Mouse (Mus musculus) mouse trophoblast stem cell (cell line): ENCODE data around the gene Sco1.

Source experiments
- in situ Hi-C, 2 experiments: fragments of 300-500 bp; cut with MseI, MboI; formaldehyde crosslinking; loops; 2 replicates in 1 of 2; 3 replicates in 1 of 2; pipeline ENCODE4 v1.15.1; 2025

Gene Sco1

DNA sequence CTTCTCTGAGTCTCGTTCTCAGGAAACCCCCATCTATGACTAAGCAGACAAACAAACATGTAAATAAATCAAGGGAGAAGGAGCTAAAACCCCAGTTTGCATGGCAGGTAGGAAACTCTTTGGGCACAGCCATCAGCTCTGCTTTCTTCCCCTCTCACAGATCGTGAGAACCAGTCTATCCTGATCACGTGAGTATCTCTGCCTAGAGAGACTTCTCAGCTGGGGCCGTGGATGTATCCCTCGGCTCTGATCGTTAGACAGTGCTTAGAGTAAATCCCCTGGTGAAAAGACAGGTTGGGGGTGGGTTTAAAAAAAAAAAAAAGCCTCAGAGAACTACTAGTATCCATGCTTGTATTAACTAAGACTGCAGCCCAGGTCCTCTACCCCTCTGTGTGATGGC is 30.8 kb downstream of the Sco1 start:
- in situ Hi-C loops = loop anchor here (5.0 kb wide), 2 partner anchors 51 to 56 kb away; partner anchors contain the start of gene Tmem220 (in 1 of the 2)

DNA sequence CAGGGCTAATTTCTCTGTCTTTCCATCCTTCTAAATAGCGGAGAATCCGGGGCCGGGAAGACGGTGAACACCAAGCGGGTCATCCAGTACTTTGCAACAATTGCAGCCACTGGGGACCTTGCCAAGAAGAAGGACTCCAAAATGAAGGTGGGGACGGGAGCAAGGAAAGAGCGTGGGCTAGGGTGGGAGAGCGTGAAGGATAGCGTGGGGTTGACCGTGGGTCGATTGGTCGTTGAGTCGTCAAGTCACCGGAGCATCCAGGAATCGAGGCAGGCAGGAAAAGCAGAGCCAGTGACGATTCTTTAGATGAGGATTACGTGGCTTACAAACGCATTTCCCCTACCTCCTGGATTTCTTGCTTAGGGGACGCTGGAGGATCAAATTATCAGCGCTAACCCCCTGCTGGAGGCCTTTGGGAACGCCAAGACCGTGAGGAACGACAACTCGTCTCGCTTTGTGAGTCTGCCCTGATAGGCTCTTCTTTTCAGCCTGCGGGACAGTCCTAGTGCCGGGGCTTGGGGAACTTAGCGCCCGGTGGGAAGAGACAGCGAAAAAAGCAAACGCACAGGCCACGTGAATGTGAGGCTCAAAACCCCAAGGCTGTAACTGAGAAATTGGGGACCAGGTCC is 31.4 kb downstream of the Sco1 start:
- in situ Hi-C loops = loop anchor here (5.0 kb wide), 2 partner anchors 52 to 57 kb away; partner anchors contain the start of gene Tmem220 (in 1 of the 2)

DNA sequence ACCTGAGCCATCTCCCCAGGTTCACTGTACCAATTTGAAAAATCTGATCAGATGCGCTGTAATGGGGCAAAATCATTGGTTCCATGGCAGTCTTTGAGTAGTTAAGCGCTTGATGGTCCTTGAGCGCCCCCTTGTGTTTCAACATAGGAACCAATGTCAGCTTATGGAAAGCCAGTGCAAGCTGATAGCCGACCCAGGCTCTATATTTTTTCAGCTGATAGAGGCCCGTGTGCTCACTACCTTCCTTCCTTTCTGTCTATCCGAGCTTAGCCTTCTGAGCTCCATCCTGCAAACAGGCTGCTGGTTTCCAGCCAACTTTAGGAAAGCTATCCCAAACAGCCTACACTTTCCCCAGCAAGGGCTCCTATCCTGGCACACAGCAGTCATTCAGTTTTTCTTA is 33.0 kb downstream of the Sco1 start:
- in situ Hi-C loops = no loop called here

DNA sequence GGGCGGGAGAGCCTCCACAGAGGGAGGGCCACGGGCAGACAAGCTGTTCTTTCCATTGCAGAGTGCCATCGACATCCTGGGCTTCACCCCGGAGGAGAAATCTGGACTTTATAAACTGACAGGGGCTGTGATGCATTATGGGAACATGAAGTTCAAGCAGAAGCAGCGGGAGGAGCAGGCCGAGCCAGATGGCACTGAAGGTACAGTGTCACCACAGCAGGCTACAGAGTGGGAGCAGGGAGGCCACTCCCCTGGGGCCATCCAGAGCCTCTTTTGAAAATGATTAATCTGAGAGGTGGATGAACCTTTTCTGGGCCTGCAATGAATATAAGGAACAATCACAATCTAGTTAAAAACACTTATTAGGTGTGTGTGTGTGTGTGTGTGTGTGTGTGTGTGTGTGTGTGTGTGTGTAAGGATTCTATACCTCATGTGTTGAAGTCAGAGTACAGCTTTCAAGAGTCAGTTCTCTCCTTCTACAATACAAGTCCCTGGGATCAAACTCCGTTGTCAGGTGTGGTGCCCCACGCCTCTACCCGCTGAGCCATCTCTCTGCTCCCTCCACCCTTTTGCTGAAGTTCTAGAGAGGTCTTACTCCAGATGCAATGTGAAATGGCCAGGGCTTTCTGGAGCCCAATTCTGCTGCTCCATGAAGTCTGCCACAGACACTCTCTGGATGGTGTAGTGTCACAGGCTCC is 34.1 kb downstream of the Sco1 start:
- in situ Hi-C loops = no loop called here

DNA sequence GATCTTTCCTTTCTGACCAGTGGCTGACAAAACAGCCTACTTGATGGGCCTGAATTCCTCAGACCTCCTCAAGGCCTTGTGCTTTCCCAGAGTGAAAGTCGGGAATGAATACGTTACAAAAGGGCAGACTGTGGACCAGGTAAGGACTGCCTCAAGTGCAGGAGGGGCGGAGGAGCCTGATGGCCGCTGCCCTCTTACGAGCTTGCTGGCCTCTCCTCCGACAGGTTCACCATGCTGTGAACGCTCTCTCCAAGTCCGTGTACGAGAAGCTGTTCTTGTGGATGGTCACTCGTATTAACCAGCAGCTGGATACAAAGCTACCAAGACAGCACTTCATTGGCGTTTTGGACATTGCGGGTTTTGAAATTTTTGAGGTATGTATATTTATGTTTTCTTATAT is 34.8 kb downstream of the Sco1 start:
- in situ Hi-C loops = no loop called here

DNA sequence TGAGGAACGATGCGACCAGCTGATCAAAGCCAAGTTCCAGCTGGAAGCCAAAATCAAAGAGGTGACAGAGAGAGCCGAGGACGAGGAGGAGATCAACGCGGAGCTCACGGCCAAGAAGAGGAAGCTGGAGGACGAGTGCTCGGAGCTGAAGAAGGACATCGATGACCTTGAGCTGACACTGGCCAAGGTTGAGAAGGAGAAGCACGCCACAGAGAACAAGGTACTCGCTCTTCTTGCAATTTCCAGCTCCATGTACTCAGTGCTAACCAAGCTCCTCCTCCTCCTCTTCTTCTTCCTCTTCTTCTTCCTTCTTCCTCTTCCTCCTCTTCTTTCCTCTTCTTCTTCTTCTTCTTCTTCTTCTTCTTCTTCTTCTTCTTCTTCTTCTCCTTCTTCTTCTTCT is 39.9 kb downstream of the Sco1 start:
- in situ Hi-C loops = loop anchor here (10.0 kb wide), 1 partner anchor 188 kb away; no protein-coding TSS in a partner anchor

DNA sequence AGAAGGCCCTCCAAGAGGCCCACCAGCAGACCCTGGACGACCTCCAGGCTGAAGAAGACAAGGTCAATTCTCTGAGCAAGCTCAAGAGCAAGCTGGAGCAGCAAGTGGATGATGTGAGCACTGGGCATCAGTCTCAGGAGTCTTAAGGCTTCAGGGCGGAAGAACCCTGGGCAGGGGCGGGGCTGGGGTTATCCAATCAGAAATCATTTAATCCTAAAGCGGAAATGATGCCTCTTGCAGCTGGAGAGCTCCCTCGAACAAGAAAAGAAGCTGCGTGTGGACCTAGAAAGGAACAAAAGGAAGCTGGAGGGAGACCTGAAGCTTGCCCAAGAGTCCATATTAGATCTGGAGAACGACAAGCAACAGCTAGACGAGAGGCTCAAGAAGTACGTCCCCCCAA is 40.7 kb downstream of the Sco1 start:
- in situ Hi-C loops = loop anchor here (10.0 kb wide), 1 partner anchor 188 kb away; no protein-coding TSS in a partner anchor

DNA sequence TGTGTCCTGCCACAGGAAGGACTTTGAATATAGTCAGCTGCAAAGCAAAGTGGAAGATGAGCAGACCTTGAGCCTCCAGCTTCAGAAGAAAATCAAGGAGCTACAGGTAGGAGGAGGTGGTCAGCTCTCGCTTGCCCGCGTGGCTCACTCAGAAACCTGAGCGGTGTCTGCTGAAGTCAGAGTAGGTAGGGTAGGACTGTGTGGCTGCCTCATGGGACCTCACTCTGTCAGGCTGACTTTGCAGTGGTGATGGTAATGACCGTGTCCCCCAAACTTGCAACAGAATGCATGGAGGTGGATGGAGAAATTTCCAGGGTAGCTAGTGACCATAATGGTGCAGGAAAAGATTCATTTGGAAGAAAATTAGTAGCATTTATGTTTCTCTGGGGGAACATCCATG is 41.2 kb downstream of the Sco1 start:
- in situ Hi-C loops = loop anchor here (10.0 kb wide), 1 partner anchor 189 kb away; no protein-coding TSS in a partner anchor

DNA sequence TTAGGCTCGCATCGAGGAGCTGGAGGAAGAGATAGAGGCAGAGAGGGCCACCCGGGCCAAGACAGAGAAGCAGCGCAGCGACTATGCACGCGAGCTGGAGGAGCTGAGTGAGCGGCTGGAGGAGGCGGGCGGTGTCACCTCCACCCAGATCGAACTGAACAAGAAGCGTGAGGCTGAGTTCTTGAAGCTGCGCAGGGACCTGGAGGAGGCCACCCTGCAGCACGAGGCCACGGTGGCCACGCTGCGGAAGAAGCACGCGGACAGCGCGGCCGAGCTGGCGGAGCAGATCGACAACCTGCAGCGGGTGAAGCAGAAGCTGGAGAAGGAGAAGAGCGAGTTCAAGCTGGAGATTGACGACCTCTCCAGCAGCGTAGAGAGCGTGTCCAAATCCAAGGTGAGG is 42.0 kb downstream of the Sco1 start:
- in situ Hi-C loops = loop anchor here (10.0 kb wide), 1 partner anchor 190 kb away; no protein-coding TSS in a partner anchor

DNA sequence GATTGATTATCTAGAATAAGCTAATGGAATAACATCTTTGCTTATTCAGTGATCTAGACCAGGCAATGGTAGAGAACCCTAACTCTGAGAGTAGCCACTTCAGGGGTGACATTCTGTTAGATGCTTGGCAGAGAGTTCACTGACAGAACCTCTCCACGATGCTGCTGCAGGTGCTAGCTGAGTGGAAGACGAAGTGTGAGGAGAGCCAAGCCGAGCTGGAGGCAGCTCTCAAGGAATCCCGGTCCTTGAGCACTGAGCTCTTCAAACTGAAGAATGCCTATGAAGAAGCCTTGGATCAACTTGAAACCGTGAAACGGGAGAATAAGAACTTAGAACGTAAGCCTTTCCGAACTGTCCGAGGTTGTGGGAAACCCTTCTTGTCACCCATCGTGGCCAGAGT is 45.2 kb downstream of the Sco1 start:
- in situ Hi-C loops = loop anchor here (10.0 kb wide), 1 partner anchor 193 kb away; no protein-coding TSS in a partner anchor

DNA sequence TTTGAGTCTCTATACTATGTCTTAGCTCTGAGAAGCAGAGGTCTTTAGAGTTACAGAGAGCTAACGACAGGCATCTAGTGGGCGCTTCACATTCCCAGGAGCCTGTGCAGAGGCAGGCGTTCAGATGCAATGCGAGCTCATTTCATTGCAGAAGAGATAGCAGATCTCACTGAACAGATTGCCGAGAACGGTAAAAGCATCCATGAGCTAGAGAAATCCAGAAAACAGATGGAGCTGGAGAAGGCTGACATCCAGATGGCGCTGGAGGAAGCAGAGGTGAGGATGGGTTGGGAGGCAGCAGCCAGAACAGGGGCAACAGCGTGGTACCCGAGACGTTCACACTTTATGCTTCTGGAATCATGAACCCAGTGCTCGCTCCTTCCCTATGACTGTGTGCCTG is 46.0 kb downstream of the Sco1 start:
- in situ Hi-C loops = loop anchor here (10.0 kb wide), 1 partner anchor 194 kb away; no protein-coding TSS in a partner anchor

DNA sequence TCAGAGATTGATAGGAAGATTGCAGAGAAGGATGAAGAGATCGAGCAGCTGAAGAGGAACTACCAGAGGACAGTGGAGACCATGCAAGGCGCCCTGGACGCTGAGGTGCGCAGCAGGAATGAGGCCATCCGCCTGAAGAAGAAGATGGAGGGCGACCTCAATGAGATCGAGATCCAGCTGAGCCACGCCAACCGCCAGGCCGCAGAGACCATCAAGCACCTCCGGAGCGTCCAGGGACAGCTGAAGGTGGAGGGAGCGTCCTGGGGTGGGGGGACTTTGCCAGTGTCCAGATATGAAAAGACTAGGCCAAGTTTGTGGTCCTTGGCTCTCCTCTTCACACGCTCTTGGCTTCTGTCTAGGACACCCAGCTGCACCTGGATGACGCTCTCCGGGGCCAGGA is 46.8 kb downstream of the Sco1 start:
- in situ Hi-C loops = loop anchor here (10.0 kb wide), 1 partner anchor 194 kb away; no protein-coding TSS in a partner anchor

DNA sequence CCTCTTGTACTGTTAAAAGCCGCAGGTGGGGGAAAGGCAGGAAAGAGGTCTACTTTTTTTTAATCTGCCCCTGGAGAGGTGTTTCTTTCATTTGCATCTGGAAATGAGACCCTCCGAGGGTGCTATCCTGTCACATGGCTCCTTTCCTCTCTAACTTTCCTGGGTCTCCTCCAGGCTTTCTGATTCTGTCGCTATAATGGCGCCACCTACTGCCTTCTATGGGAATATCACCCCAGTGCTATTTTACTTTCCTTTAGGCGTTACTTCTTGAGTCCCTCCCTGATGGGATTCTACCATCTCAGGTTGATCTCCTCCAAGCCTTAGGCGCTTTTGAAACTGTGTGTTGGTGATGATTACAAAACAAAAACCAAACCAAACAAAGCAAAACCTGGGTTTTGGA is 47.7 kb downstream of the Sco1 start:
- in situ Hi-C loops = loop anchor here in 1 of 2 experiments (25.0 kb wide), 1 partner anchor 537 kb away; no protein-coding TSS in a partner anchor

DNA sequence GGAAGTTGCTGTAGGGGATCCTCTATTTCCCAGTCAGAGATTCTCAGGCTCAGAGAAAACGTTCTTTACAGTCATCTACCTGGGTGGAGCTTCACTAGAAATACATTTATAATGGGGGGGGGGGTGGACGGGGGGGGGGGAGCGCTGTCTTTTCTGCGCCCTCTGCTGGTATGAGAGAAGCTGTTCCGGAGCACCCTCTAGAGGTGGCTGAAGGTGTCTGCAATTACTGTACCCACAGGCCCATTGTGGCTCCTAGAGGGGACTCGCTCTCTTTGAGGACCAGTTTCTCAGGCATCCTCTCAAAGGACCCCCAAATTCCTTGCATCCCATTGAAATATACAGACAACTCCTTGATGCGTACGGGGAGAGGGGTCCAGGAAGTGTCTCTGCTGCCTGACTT is 49.2 kb downstream of the Sco1 start:
- in situ Hi-C loops = loop anchor here in 1 of 2 experiments (25.0 kb wide), 1 partner anchor 536 kb away; no protein-coding TSS in a partner anchor

DNA sequence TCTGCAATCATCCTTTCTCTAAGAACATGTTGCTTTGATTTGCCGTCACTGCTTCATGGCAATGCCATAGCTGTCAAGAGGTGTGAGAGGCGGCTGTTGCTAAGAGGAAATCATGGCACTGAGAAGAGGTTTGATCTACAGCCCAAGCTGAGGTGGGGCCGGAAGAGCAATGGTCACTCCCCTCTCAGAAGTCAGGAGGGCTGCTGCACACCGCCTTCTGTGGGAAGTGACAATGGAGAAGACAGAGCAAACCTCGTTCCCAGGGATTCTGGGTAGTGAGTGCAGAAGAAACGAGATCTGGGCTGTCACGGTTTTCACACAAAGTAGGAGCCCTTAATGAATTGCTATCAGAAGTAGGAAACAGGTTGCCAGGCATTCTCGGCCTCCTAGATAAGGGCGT is 50.8 kb downstream of the Sco1 start:
- in situ Hi-C loops = loop anchor here in 1 of 2 experiments (25.0 kb wide), 1 partner anchor 534 kb away; no protein-coding TSS in a partner anchor

DNA sequence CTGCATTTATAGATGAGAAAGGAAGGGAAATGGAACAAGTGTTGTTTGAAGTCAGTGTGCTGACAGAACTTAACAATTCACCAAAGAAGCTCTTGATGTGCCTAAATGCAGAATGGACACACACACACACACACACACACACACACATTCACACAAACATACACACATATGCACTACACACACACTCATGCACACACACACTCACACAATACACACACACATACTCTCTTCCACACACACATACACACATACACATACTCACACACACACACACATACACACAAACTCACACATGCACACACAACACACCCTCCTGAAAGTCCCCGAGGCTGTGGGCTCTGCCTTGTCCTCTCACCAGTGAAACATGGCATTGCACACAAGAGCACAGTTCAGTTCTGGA is 51.8 kb downstream of the Sco1 start:
- in situ Hi-C loops = loop anchor here in 1 of 2 experiments (25.0 kb wide), 1 partner anchor 533 kb away; no protein-coding TSS in a partner anchor

DNA sequence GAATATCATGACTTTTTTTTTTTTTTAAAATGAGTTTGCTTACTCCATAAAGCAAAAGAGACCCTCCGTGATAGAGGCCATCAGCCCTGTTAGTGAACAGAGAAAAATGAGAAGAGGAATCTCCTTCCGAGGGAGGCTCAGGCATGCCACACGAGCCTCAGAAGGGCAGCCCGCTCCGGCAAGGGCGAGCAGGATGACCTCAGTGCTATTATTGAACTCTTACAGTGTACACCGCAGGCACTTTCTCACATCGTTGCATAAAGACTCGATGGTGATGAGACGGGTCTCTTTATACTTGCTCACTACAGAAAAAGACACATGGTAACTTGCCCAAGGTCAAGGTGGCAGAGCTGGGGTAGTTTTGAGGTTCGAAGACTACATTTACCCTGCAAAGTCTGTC is 52.2 kb downstream of the Sco1 start:
- in situ Hi-C loops = loop anchor here in 1 of 2 experiments (25.0 kb wide), 1 partner anchor 533 kb away; no protein-coding TSS in a partner anchor

DNA sequence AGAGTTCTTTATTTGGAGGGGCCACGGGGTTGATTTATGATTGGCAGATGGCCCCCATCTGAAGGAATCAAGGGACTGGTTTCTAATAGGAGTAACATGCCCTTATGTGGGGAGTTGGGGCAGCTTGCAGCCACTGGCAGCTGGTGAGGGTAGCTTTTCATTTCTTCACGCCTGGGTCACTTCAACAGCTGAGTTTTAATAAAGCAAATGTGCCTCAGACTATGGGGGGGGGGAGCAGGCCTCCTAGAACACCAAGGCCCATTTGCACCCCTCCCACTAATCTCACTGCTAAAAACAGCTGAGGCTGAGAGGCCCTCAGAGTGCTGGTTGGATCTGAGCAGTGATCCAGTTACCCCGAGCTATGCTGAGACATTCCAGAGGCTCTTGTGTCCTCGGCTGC is 53.2 kb downstream of the Sco1 start:
- in situ Hi-C loops = loop anchor here in 1 of 2 experiments (25.0 kb wide), 1 partner anchor 532 kb away; no protein-coding TSS in a partner anchor

DNA sequence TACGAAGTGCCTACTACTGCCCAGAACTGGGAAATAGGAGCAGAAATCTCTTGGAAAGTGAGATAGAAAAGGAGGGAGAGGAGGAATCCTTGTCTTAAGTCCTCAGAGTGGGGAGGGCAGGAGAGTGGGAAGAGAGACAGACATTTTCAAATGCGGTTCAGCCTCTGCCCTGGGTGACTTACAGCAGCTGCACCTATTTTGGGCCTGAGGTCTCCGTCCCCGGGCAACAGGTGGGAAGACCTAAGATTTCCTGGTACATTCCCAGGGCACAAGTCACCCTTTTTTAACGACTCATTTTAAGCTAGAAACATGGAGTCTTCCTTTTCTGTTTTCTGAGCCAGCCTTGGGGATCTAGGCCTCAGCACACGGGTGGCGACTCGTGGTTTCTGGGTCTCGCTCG is 54.5 kb downstream of the Sco1 start:
- in situ Hi-C loops = loop anchor here in 1 of 2 experiments (25.0 kb wide), 1 partner anchor 530 kb away; no protein-coding TSS in a partner anchor

DNA sequence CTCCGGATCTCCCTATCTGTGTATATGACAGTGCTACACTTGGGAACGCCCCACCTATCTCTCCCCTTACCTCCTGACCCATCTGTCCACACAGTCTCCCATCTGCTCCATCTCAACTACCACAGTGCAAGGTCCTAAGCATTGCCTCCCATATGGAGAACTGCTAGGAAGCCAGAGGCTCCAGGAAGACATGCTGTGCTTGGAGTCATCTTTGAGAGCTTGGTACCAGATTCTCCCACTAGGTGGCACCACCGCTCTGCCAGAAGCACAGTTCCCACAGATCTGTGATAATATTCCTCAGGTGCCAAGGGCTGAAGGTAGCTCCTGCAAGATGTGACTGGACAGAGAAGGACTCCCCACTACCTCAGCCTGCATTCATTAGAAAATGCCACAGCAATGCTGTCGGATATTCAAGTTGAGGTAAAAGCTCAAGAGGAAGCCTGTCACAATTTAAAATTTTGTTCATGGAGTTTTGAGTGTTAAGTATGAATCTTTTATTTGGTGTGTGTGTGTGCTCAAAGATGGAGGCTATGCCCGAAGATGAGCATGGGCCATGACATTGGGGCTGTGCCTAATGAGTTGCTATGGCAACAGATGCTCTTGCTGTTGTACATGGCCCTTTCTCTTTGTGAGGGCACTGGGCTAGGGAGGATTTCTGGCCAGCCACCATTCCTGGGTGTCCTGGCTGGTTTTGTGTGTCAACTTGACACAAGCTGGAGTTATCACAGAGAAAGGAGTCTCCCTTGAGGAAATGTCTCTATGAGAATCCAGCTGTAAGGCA is 57.9 kb downstream of the Sco1 start:
- in situ Hi-C loops = loop anchor here (5.0 to 25.0 kb wide), 4 partner anchors 122 to 527 kb away; partner anchors contain the start of gene Myh4 (in 1 of the 2)
